Mouse (Mus musculus) ES-E14 (cell line): ENCODE results near the gene Cpne7.

Experiments
- HCFC1 ChIP-seq: IDR thresholded peaks from 2 replicates; pipeline ENCODE4 v1.6.1; 2012; ENCODE audit warnings: low read length, inconsistent platforms, borderline replicate concordance; ENCODE audit not compliant: insufficient read depth
- MAFK ChIP-seq: IDR thresholded peaks from 2 replicates; pipeline ENCODE4 v1.6.1; 2014; ENCODE audit warnings: mild to moderate bottlenecking, low read depth, low read length, inconsistent platforms; ENCODE audit not compliant: insufficient read depth
- ZC3H11A ChIP-seq: IDR thresholded peaks from 2 replicates; pipeline ENCODE4 v1.6.1; 2012; ENCODE audit warnings: low read depth, mild to moderate bottlenecking, inconsistent platforms, low read length, borderline replicate concordance
- ZNF384 ChIP-seq: IDR thresholded peaks from 2 replicates; pipeline ENCODE4 v1.6.1; 2012; ENCODE audit warnings: low read depth, low read length, inconsistent platforms

GRCm38 (mm10) chr8:123103285-123103684 lies 13.9 kb upstream of the Cpne7 start:
- TF ChIP-seq ZC3H11A (no peak), ZNF384 (no peak), MAFK (no peak), HCFC1 (no peak)
